Mouse (Mus musculus) forebrain, embryonic 11.5 days (tissue): Measurements from ENCODE around the gene Gm26602. TPM values are rescaled to one million over a fixed set of nuclear protein-coding genes. Genes with fewer than 3 reads are reported as not detected.

Experiments used
- ATAC-seq: fragments of 200-750 bp; cut with Nextera tagmentation; replicated peaks from 2 replicates; pipeline ENCODE4 v1.8.0; 2017; ENCODE audit warnings: moderate TSS enrichment; ENCODE audit not compliant: low FRiP score
- DNase-seq: peaks from one replicate; pipeline ENCODE4 v3.0.0-alpha.2; 2017; ENCODE audit warnings: low spot score
- H3K27ac ChIP-seq: fragments of 300-500 bp; sonication (generic); 2 replicates; pipeline ENCODE4 v1.5.1; 2014; ENCODE audit warnings: low read depth, low read length
- H3K27me3 ChIP-seq: fragments of 300-500 bp; sonication (generic); 2 replicates; pipeline ENCODE4 v1.6.1; 2014; ENCODE audit warnings: mild to moderate bottlenecking, low read length, mixed read lengths; ENCODE audit not compliant: control insufficient read depth, insufficient read depth
- H3K36me3 ChIP-seq: fragments of 300-500 bp; sonication (generic); 2 replicates; pipeline ENCODE4 v1.6.1; 2014; ENCODE audit warnings: mild to moderate bottlenecking, low read length, moderate library complexity, mixed read lengths; ENCODE audit not compliant: control insufficient read depth, insufficient read depth
- H3K4me1 ChIP-seq: fragments of 300-500 bp; sonication (generic); replicated peaks from 2 replicates; pipeline ENCODE4 v1.6.1; 2014; ENCODE audit warnings: low read length, mixed read lengths; ENCODE audit not compliant: control insufficient read depth, insufficient read depth
- H3K4me2 ChIP-seq: fragments of 300-500 bp; sonication (generic); 2 replicates; pipeline ENCODE4 v1.6.1; 2014; ENCODE audit warnings: low read depth, mild to moderate bottlenecking, low read length, moderate library complexity, mixed read lengths; ENCODE audit not compliant: severe bottlenecking
- H3K4me3 ChIP-seq: fragments of 300-500 bp; sonication (generic); 2 replicates; pipeline ENCODE4 v1.5.1; 2014; ENCODE audit warnings: low read depth, low read length
- H3K9ac ChIP-seq: fragments of 300-500 bp; sonication (generic); 2 replicates; pipeline ENCODE4 v1.6.1; 2014; ENCODE audit warnings: low read length
- H3K9me3 ChIP-seq: fragments of 300-500 bp; sonication (generic); 2 replicates; pipeline ENCODE4 v1.6.1; 2016; ENCODE audit warnings: low read length, mixed read lengths; ENCODE audit not compliant: control insufficient read depth
- WGBS: fragments of 180-500 bp; shearing (Covaris S2); extraction: QIAGEN DNeasy Blood & Tissue Kit; methylation state at CpG from one replicate; pipeline ENCODE4 v1.1.7; 2014; 5-methylcytosine and 5-hydroxymethylcytosine counted together
- polyA plus RNA-seq: library from polyadenylated mRNA; unstranded; fragments of >200 nt; fragmentation: Nextera tagmentation; extraction: Ambion mirVana; gene quantifications from 2 replicates; pipeline ENCODE4 v1.2.1, GENCODE M21; 2014

Gene Gm26602
- polyA plus RNA-seq, 1 experiment from 2014 or later: 14.8 TPM

DNA sequence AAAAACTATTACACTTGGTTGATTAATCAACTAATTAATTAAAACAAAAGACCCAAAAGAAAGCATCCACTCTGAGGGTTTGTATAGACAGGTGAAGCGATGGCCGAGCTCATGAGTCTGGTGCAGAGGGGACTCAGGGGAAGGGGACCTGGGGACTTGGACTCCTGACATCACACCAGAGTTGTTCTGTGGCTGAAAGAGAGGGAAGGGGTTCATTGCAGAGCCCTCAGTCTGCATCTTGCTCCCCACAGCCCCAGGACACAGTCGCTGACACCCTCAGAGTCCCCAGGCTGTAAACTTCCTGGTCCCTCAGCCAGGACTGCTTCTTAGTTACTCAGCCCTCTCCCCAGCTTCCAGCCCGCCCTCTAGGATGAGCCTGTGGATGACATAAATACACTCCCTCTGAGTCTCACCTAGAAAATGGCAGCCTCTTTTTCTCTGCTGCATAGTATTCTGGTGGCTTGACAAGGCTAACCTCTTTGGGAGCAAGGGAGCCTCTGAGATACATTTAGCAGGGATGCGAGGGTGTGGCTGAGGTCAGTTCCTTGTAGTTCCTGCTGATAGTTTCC, 7.0 kb downstream of the Gm26602 start:
- Histone ChIP-seq H3K27me3 (peaks cover 55% of the 10 kb centered on the region), H3K36me3 (no peaks in the 10 kb centered on the region), H3K9ac (no peak overlapping the region), H3K27ac (no peak overlapping the region), H3K4me3 (no peak overlapping the region), H3K4me2 (no peak overlapping the region; the same call in 1 of the 2 replicates), H3K9me3 (no peaks in the 10 kb centered on the region), H3K4me1 (peaks cover 21% of the 10 kb centered on the region)
- ATAC-seq (no peak), DNase-seq (no peak)
- WGBS: 63% methylated on average over 5 of the region's 5 CpGs

- no peaks in the 10 kb centered on the region for H3K9me3 ChIP-seq
- H3K27me3 ChIP-seq: peaks cover 63% of the 10 kb centered on the region
- 3% methylated on average over 34 of the region's 35 CpGs for WGBS
- DNase-seq (no peak), ATAC-seq (no peak)
- H3K4me3 ChIP-seq: no peak overlapping the region
- H3K27ac ChIP-seq: no peak overlapping the region
- no peaks in the 10 kb centered on the region for H3K36me3 ChIP-seq
- peaks cover 21% of the 10 kb centered on the region for H3K4me1 ChIP-seq
- H3K4me2 ChIP-seq: no peak overlapping the region
- H3K9ac ChIP-seq: no peak overlapping the region
These were observed 7.8 kb downstream of the Gm26602 start for GRCm38 (mm10) chr10:79918231-79919078.

GRCm38 (mm10) chr10:79919251-79919849, 8.7 kb downstream of the Gm26602 start:
- Histone ChIP-seq H3K27ac (no peak overlapping the region), H3K9me3 (no peaks in the 10 kb centered on the region), H3K4me3 (no peak overlapping the region; the same call in 1 of the 2 replicates), H3K4me1 (peaks cover 21% of the 10 kb centered on the region), H3K36me3 (no peaks in the 10 kb centered on the region), H3K4me2 (0 out of 2 replicates have a peak overlapping the region, but pooled peaks have one; percentile 11), H3K27me3 (peaks cover 65% of the 10 kb centered on the region), H3K9ac (no peak overlapping the region)
- no peak for ATAC-seq
- DNase-seq: no peak
- 4% methylated on average over 21 of the region's 21 CpGs for WGBS

DNA sequence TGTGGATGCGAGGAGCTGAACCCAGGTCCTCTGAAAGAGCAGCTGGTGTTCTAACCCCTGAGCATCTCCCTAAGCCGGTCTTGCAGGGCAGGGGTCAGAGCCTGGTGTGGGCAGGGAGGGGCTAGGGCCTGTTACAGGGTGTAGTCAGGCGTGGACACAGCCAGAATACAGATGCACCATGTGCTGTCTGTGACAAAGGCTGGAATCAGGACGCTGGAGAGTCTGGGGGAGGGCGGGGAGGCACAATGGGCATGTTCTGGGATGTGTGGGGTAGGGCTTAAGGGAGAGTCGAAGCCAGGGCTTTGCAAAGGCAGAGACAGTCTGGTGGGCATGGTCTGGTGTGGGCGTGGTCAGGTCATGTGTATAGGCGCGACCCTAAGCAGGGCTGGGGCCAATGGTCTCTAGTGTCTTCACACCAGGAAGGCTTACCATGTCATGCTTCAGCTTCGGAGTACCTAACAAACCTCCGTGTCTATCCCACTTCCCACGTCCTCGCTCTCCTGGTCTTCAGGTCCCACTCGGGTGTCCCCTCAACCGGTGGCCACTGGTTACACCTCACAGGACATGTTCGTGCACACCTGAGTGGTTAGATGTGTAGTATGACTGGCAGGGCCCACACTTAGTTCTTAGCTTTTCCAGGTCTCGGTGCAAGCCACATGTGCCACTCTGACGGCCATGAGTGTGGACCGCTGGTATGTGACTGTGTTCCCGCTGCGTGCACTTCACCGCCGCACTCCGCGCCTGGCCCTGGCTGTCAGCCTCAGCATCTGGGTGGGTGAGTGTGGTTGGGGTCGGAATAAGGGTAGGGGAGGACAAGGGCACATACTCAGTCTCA, 9.6 kb downstream of the Gm26602 start:
- Histone ChIP-seq H3K9ac (no peak overlapping the region), H3K27me3 (peaks cover 65% of the 10 kb centered on the region), H3K27ac (no peak overlapping the region), H3K9me3 (no peaks in the 10 kb centered on the region), H3K4me3 (no peak overlapping the region), H3K36me3 (no peaks in the 10 kb centered on the region), H3K4me1 (peaks cover 20% of the 10 kb centered on the region), H3K4me2 (no peak overlapping the region)
- ATAC-seq (peak; percentile 25; the same call in 1 of the 2 replicates), DNase-seq (no peak)
- WGBS: 17% methylated on average over 26 of the region's 26 CpGs

DNA sequence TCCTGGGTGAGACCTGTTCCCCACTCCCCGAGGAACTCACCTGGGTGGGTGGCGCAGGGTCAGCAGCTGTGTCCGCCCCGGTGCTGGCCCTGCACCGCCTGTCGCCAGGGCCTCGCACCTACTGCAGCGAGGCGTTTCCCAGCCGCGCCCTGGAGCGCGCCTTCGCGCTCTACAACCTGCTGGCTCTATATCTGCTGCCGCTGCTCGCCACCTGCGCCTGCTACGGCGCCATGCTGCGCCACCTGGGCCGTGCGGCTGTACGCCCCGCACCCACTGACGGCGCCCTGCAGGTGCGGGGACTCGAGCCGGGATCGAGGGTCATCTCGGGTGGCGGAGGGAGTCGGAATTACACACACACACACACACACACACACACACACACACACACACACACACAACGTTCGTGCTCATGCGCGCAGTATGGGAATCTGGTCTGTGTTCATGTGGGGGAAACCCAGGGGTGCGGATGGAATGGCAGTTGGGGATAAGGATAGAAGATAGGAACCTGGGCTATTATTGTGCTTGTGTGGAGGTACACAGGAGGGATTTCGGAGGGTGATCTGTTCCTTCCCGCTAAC, 10.4 kb downstream of the Gm26602 start, which contains the start of gene R3hdm4:
Gene R3hdm4, minus strand, starts transcription at position 251 of the 578 bp plus-strand sequence.
- WGBS: 4% methylated on average over 41 of the region's 41 CpGs
- DNase-seq: no peak

DNA sequence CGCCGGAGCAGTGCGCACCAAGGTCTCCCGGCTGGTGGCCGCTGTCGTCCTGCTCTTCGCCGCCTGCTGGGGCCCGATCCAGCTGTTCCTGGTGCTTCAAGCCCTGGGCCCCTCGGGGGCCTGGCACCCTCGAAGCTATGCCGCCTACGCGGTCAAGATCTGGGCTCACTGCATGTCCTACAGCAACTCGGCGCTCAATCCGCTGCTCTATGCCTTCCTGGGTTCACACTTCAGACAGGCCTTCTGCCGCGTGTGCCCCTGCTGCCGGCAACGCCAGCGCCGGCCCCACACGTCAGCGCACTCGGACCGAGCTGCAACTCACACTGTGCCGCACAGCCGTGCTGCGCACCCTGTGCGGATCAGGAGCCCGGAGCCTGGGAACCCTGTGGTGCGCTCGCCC, 10.9 kb downstream of the Gm26602 start:
- 1% methylated on average over 34 of the region's 34 CpGs for WGBS
- Histone ChIP-seq H3K4me2 (peak overlapping the region; percentile 21; the same call in 1 of the 2 replicates), H3K27ac (no peak overlapping the region), H3K4me1 (peaks cover 14% of the 10 kb centered on the region; the same call in 1 of the 2 replicates), H3K9me3 (no peaks in the 10 kb centered on the region), H3K27me3 (peaks cover 65% of the 10 kb centered on the region), H3K36me3 (no peaks in the 10 kb centered on the region), H3K9ac (no peak overlapping the region), H3K4me3 (peak overlapping the region; percentile 17; the same call in 1 of the 2 replicates)
- DNase-seq (no peak), ATAC-seq (no peak)

More for the DNA sequence above, 10.4 kb downstream of the Gm26602 start, which contains the start of gene R3hdm4:
- Histone ChIP-seq H3K9me3 (no peaks in the 10 kb centered on the region), H3K4me3 (peak within 1 kb of the TSS; percentile 17; the same call in 1 of the 2 replicates), H3K36me3 (no peaks in the 10 kb centered on the region), H3K27me3 (peaks cover 65% of the 10 kb centered on the region), H3K4me1 (peaks cover 14% of the 10 kb centered on the region; the same call in 1 of the 2 replicates), H3K27ac (no peak within 1 kb of the TSS), H3K9ac (no peak within 1 kb of the TSS), H3K4me2 (peak within 1 kb of the TSS; percentile 21; the same call in 1 of the 2 replicates)
- no peak for ATAC-seq

DNA sequence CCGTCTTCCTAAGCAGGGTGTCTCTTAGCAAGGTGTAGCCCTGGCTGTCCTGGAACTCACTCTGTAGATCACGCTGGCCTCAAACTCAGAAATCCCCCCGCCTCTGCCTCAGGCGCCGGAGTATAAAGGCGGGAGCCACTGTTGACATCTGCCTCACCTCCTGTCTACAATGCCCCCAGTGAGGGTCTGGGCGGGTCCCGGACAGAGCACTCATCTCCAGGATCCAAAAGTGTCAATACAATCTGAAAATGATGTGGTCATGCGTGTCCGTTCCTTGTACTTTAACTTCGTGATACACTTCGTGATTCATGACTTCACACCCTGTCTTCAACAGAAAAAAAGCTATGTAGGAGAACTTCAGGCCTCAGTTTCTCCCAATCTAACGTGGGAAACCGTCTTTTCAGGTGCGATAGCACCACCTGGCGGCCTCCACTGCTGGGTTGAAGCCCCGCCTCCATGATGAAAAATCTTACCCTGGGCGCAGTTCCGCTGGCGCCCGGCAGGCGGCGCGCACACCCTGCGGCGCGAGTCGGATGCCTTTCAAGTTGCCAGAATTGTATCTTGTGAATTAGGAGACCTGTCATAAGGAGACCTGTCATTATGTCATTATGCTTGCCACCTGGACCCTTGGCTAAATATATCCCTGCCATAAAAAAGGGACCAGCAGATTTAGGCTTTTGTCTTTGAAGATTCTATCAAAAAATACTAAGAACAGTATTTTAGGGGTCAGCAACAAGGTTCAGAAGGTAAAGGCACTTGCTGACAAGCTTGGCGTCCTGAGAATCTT, 14.5 kb downstream of the Gm26602 start:
- Histone ChIP-seq H3K36me3 (no peaks in the 10 kb centered on the region), H3K27me3 (peaks cover 34% of the 10 kb centered on the region), H3K4me2 (no peak overlapping the region), H3K27ac (no peak overlapping the region), H3K9ac (no peak overlapping the region), H3K4me3 (no peak overlapping the region), H3K4me1 (peaks cover 11% of the 10 kb centered on the region), H3K9me3 (no peaks in the 10 kb centered on the region)
- WGBS: 13% methylated on average over 29 of the region's 29 CpGs
- DNase-seq (peak; percentile 95), ATAC-seq (0 out of 2 replicates have a peak, but pooled peaks have one; percentile 6)
